Mouse (Mus musculus) forebrain, embryonic 16.5 days (tissue): ENCODE measurements at regions not wholly inside any gene's neighbourhood (a gene's known extent, or its start where the extent isn't known, plus 50 kb on each side); places are given as distances from the start of the nearest gene placed in this dataset.
"Not testable (repeated sequence)": the region's sequence is repeated elsewhere in the genome, so short reads cannot be mapped to it uniquely, and the experiment has no call there.

ENCODE experiments used
- ATAC-seq: fragments of 200-750 bp; cut with Nextera tagmentation; 2 replicates; pipeline ENCODE4 v1.8.0; 2017; ENCODE audit warnings: mild to moderate bottlenecking, moderate library complexity
- H3K27ac ChIP-seq: fragments of 300-500 bp; sonication (generic); 2 replicates; pipeline ENCODE4 v1.5.1; 2014; ENCODE audit warnings: low read length, control low read depth
- H3K27me3 ChIP-seq: fragments of 300-500 bp; sonication (generic); replicated peaks from 2 replicates; pipeline ENCODE4 v1.6.1; 2014; ENCODE audit warnings: low read length; ENCODE audit not compliant: control insufficient read depth, insufficient read depth
- H3K36me3 ChIP-seq: fragments of 300-500 bp; sonication (generic); 2 replicates; pipeline ENCODE4 v1.6.1; 2014; ENCODE audit not compliant: control insufficient read depth, insufficient read depth
- H3K4me1 ChIP-seq: fragments of 300-500 bp; sonication (generic); replicated peaks from 2 replicates; pipeline ENCODE4 v1.6.1; 2014; ENCODE audit warnings: low read length; ENCODE audit not compliant: control insufficient read depth, insufficient read depth
- H3K4me2 ChIP-seq: fragments of 300-500 bp; sonication (generic); 2 replicates; pipeline ENCODE4 v1.6.1; 2014; ENCODE audit warnings: mild to moderate bottlenecking, low read length, control low read depth
- H3K4me3 ChIP-seq: fragments of 300-500 bp; sonication (generic); replicated peaks from 2 replicates; pipeline ENCODE4 v1.5.1; 2014; ENCODE audit warnings: mild to moderate bottlenecking, low read length, control low read depth
- H3K9ac ChIP-seq: fragments of 300-500 bp; sonication (generic); replicated peaks from 2 replicates; pipeline ENCODE4 v1.6.1; 2014; ENCODE audit warnings: low read depth, low read length, control low read depth
- H3K9me3 ChIP-seq: fragments of 300-500 bp; sonication (generic); 2 replicates; pipeline ENCODE4 v1.6.1; 2016; ENCODE audit warnings: low read length; ENCODE audit not compliant: control insufficient read depth
- WGBS: fragments of 180-500 bp; shearing (Covaris S2); extraction: QIAGEN DNeasy Blood & Tissue Kit; methylation state at CpG from one replicate; pipeline ENCODE4 v1.1.7; 2014; 5-methylcytosine and 5-hydroxymethylcytosine counted together

GRCm38 (mm10) chr1:41905971-41906370 lies 789.6 kb upstream of the Pou3f3 start:
- ATAC-seq: no peak
- Histone ChIP-seq H3K27ac (no peak overlapping the region), H3K4me2 (no peak overlapping the region), H3K27me3 (no peaks in the 10 kb centered on the region), H3K9ac (no peak overlapping the region), H3K36me3 (no peaks in the 10 kb centered on the region), H3K4me1 (no peaks in the 10 kb centered on the region), H3K4me3 (no peak overlapping the region), H3K9me3 (no peaks in the 10 kb centered on the region)
- WGBS: 80% methylated on average over 5 of the region's 5 CpGs

DNA sequence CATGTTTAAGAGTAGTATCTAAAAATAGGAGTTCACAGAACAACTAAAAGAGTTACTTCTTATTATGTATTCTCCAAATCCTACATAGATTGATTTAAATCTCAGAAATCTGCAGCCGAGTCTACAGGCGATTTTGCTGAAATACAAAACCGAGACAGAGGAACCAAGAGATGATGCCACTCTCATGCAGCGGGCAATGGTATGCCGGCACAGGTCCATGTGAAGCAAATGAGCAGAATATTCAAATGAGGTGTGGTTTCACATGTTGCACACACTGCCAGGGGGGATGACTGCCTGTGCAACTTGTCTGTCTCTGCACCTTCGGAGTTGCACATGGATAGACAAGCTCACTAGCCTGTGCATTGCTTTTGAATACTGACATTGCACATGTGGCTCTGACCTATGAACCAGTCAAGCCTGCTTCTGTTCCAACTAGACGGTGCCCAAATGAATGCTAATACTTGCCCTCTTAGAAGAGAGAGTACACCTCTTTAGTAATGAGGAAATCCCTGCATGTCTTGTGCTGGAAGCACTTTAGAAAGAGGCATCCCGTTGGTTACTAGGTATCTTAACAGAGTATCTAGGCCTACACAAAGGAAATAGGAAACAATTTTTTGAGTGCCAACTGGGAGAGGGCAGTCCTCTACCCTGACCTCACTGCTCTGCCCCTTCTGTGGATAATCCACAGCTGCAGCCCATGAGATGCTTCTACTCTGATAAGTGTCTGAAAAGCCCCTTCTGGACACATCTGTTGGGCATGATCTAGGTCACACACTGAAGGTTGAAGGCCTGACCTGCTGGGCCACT lies 787.4 kb upstream of the Pou3f3 start:
- Histone ChIP-seq H3K27ac (no peak overlapping the region), H3K9ac (no peak overlapping the region), H3K4me2 (no peak overlapping the region), H3K27me3 (no peaks in the 10 kb centered on the region), H3K4me3 (no peak overlapping the region), H3K9me3 (no peaks in the 10 kb centered on the region), H3K36me3 (no peaks in the 10 kb centered on the region), H3K4me1 (peaks cover 4% of the 10 kb centered on the region)
- 89% methylated on average over 8 of the region's 8 CpGs for WGBS
- ATAC-seq: no peak

GRCm38 (mm10) chr1:41908808-41909110 lies 786.8 kb upstream of the Pou3f3 start:
- Histone ChIP-seq H3K4me2 (no peak overlapping the region), H3K4me1 (peaks cover 4% of the 10 kb centered on the region), H3K36me3 (no peaks in the 10 kb centered on the region), H3K4me3 (no peak overlapping the region), H3K27me3 (no peaks in the 10 kb centered on the region), H3K9me3 (no peaks in the 10 kb centered on the region), H3K9ac (no peak overlapping the region), H3K27ac (no peak overlapping the region)
- WGBS: 87% methylated on average over 5 of the region's 5 CpGs
- no peak for ATAC-seq

DNA sequence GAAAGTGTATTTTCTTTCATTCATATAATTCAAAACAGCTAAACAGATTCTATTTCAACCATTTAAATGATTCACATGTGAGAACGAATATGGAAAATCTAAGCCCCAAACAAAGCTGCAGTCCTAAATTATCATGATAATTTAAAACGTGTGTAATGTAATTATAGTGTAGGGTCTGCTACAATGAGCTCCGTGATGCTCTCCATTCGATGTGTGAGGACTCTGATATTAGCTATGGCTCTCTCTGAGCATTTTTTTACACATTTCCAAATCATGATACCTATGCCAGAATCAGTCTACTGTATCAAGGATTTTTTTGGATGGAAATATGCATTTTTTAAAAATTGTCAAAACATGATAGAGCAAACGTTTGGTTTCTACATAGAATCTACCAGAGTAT lies 785.8 kb upstream of the Pou3f3 start:
- ATAC-seq: peak; percentile 65; the same call in 1 of the 2 replicates
- Histone ChIP-seq H3K9me3 (no peaks in the 10 kb centered on the region), H3K9ac (no peak overlapping the region), H3K4me2 (no peak overlapping the region), H3K4me1 (peaks cover 4% of the 10 kb centered on the region), H3K27ac (no peak overlapping the region), H3K27me3 (no peaks in the 10 kb centered on the region), H3K36me3 (no peaks in the 10 kb centered on the region), H3K4me3 (no peak overlapping the region)
- 30% methylated on average over 5 of the region's 5 CpGs for WGBS

GRCm38 (mm10) chr1:41916730-41917347 lies 778.7 kb upstream of the Pou3f3 start:
- Histone ChIP-seq H3K27me3 (no peaks in the 10 kb centered on the region), H3K4me1 (peaks cover 20% of the 10 kb centered on the region), H3K4me3 (no peak overlapping the region), H3K27ac (no peak overlapping the region; the same call in 1 of the 2 replicates), H3K9me3 (no peaks in the 10 kb centered on the region), H3K4me2 (no peak overlapping the region), H3K9ac (no peak overlapping the region), H3K36me3 (no peaks in the 10 kb centered on the region)
- 14% methylated on average over 4 of the region's 4 CpGs for WGBS
- peak; percentile 62 for ATAC-seq

GRCm38 (mm10) chr1:41917807-41918206 lies 777.8 kb upstream of the Pou3f3 start:
- H3K4me2 ChIP-seq, H3K9me3 ChIP-seq, H3K4me3 ChIP-seq, H3K9ac ChIP-seq, H3K27me3 ChIP-seq, H3K27ac ChIP-seq, ATAC-seq, H3K36me3 ChIP-seq: not testable (repeated sequence)
- H3K4me1 ChIP-seq: peaks cover 16% of the 10 kb centered on the region
- 29% methylated on average over 5 of the region's 5 CpGs for WGBS

GRCm38 (mm10) chr1:41918394-41919262 lies 776.9 kb upstream of the Pou3f3 start:
- H3K4me2 ChIP-seq: peak overlapping the region; percentile 21
- peak overlapping the region; percentile 34 for H3K27ac ChIP-seq
- no peaks in the 10 kb centered on the region for H3K27me3 ChIP-seq
- H3K9me3 ChIP-seq: no peaks in the 10 kb centered on the region
- peaks cover 16% of the 10 kb centered on the region for H3K4me1 ChIP-seq
- H3K36me3 ChIP-seq: no peaks in the 10 kb centered on the region
- H3K9ac ChIP-seq: no peak overlapping the region
- ATAC-seq: peak; percentile 61
- 6% methylated on average over 11 of the region's 11 CpGs for whole genome bisulfite sequencing
- H3K4me3 ChIP-seq: no peak overlapping the region

DNA sequence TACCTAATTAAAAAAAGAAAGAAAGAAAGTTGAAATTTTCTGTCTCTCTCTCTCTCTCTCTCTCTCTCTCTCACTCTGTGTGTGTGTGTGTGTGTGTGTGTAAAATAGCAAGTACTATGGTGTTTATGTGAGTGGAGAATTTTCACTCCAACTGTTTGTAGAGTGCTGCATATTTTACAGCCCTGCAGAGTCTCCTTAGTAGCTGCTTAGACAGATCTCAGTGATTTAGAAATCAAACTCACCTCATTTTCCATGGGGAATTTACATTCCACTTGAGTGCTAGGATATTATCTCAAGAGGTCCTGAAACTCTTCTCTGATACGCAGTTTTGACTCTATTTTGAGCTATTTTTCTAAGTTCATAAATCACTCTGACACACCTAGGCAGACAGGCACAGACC lies 761.8 kb upstream of the Pou3f3 start:
- Histone ChIP-seq H3K36me3 (no peaks in the 10 kb centered on the region), H3K27me3 (no peaks in the 10 kb centered on the region), H3K9ac (no peak overlapping the region), H3K27ac (no peak overlapping the region), H3K4me3 (no peak overlapping the region), H3K4me1 (peaks cover 4% of the 10 kb centered on the region; the same call in 1 of the 2 replicates), H3K9me3 (no peaks in the 10 kb centered on the region), H3K4me2 (no peak overlapping the region)
- 76% methylated on average over 1 of the region's 1 CpGs for WGBS
- ATAC-seq: no peak

GRCm38 (mm10) chr1:41935912-41936478 lies 759.6 kb upstream of the Pou3f3 start:
- Histone ChIP-seq H3K9me3 (no peaks in the 10 kb centered on the region), H3K4me2 (no peak overlapping the region), H3K27me3 (no peaks in the 10 kb centered on the region), H3K4me1 (peaks cover 4% of the 10 kb centered on the region; the same call in 1 of the 2 replicates), H3K4me3 (no peak overlapping the region), H3K9ac (no peak overlapping the region), H3K27ac (no peak overlapping the region), H3K36me3 (no peaks in the 10 kb centered on the region)
- WGBS: 21% methylated on average over 7 of the region's 7 CpGs
- ATAC-seq: no peak
